Mouse (Mus musculus) retina, embryonic 14.5 days (tissue): ENCODE measurements around the gene Ltn1.

Experiments
- DNase-seq: peaks from one replicate; pipeline ENCODE4 v3.0.0-alpha.2; 2015; ENCODE audit warnings: low spot score

Ltn1 gene

DNA sequence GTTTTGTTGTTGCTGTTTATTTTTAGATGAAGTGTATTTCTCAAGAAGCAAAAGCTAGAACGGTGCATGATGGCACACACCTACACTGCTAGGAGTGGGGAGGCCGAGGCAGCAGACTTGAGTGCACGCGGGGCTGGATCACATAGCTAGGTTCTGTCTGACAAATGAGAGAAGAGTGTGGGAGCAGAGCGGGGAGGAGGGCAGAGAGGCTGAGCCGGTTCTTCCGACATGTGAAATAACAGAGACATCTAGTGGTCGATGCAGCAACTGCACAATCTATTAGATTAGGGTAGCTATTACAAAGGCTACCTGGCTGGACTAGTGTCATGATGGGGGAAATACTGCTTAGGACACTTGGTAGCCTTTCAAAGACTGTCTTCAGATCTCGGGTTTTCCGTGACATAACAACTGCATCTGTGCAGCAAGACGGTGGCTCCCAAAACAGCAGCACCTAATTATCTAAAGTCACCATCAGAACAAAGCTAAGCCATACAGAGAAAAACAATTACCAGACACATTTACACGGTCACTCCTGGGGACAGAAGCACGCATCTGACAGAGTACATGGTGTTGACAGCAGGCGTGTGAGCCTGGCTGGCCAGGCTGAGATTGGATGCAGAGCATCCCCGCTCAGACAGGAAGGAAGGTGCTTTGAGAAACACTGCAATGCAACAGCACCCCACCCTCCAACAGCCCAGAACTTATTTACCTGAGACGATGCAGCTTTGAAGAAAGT lies 38.4 kb downstream of the Ltn1 start:
- DNase-seq, result peak; percentile 81

DNA sequence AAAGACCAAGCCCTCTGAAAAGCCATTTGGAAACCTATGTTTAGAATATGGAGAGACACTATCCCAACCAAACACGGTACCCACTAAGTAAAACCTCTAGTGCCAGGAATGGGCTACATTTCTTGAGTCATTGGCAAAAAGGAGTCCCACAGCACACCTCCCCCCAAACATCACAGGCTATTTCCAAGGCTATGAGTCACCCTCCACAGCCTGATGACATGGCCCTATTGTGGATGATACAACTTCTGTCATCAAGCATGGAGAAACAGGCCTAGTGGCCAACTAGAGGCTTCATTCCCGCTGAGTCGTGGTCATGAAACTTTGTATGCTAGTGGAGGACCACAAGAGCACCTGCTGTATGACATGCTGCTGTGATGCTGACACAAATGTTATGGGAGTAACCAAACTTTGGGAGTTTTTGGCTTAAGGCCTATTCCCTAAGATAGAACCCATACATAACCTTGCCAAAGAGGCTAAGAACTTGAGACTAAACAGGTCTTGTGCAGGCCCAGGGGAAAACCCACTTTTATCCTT lies 44.9 kb downstream of the Ltn1 start:
- no peak for DNase-seq

DNA sequence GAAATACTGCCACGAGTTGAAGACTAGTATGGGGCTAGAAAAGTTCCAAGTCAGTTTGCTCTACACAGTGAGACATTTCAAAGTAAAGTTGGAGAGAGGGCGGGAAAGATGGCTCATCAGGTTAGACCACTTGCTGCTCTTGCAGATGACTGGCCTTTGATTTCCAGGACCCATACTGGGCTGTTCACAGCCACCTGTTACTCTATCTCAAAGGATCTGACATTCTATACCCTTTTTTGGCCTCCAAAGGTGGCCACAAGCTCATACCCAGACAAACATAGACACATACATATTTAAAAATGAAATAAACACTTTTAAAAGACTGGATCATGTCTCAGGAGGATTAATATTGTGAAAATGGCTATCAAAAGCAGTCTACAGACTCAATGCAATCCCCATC lies 48.0 kb downstream of the Ltn1 start:
- DNase-seq, result no peak

DNA sequence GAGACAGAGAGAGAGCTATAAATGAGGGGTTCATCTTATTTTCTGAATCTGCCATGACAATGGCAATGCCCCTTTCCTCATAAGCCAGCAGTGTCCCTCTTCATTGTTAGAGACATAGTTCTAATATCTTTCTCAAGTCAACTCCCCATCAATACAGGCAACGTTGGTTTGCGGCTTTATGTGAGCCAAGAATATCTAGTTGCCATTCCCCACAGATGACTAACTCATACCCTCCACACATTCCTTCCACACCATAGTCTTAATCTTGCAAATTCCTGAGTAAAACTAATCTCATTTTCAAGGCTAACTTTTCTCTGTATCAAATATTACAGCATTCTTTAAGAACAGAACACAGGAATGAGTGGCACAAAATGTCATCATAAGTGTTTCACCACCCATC lies 49.4 kb downstream of the Ltn1 start:
- DNase-seq, result no peak

DNA sequence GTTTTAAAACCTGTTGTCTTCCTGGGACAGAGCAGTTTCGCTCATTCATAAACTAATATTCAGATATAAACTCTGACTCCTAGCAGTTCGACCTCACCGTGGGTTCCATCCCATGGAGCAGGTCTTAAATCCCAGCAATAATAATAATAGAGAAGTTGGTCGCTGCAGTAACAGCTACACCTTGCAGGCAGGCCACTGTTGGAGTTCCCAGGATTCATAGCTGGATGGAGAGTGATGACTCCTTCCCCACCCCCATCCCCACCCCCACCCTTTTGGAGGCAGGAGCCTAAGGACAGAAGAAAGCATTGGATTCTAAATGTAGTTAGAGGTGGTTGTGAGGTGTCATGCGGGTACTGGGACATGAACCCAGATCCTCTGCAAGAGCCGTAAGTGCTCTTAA lies 66.0 kb downstream of the Ltn1 start:
- DNase-seq, result no peak

DNA sequence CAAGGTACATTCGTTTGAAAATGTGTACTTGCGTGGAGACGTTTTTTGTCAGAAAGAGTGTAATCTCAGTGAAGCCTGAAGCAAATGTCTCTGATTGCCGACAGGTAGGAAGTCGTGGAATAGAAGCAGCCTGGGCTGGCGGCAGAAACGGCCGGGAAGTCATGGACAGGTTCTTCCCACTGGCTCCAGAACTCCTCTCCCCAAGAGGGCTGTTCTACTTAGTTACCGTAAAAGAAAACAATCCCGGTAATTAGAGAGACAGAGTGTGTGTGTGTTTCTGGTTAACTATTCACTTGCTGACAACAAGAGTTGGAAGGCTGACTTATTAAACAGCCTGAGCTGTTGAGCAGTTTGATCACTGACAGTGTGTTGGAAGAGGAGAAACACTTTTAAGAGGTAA lies 66.4 kb downstream of the Ltn1 start:
- no peak for DNase-seq

DNA sequence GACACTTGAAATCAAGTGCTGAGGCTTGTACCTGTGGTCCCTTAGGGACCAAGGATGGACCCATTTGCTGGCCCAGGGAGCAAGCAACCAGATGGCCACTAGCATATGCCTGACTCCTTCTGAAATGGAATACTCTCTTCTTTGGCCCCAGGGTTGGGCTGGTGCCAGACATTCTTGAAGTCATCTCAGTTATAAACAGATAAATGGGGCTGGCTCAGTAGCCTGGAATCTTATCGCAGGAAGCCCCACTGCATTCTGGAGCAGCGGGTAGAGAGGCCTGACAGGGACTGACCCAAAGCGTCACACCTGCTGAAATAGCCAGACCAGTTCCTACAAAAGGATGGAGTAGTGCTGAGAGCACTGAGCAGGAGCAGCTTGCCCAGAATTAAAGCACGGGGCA lies 68.2 kb downstream of the Ltn1 start:
- no peak for DNase-seq

DNA sequence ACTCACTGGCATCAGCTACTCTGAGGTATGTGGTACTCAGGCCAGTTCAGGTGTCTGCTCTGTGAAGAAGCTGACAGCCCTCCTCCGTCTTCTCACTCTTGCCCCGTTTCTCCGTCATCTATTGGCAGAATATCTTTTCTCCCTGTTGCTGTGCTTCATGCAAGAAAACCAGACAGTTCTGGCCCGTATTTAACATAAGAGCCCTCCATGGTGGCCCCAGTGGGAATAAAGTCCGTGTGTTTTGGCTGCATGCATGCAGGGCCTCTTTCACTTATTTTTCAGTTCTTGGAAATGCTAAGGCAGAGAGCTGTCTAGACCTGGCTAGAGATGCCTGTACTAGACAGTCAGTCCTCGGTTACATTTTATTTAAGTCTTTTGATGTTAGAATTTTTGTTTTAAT lies 72.3 kb downstream of the Ltn1 start:
- DNase-seq, result no peak

DNA sequence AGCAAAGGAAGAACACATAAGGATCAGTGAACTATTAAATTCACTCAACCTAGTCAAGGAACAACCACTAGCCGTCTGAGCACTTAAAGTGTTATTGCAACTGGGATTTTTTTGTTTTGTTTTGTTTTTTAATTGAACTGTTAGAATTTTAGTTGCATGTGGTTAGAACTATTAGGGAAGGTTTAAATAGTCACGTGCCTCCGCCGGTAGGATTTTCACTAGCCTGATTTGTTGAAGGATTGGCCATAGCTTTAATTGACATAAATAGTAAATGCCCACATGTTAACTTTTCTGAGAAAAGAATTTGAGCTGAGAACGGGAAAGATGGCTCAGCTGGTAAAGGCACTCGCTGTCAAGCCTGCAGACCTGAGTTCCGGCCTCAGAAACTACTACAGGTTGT lies 77.7 kb downstream of the Ltn1 start:
- no peak for DNase-seq

DNA sequence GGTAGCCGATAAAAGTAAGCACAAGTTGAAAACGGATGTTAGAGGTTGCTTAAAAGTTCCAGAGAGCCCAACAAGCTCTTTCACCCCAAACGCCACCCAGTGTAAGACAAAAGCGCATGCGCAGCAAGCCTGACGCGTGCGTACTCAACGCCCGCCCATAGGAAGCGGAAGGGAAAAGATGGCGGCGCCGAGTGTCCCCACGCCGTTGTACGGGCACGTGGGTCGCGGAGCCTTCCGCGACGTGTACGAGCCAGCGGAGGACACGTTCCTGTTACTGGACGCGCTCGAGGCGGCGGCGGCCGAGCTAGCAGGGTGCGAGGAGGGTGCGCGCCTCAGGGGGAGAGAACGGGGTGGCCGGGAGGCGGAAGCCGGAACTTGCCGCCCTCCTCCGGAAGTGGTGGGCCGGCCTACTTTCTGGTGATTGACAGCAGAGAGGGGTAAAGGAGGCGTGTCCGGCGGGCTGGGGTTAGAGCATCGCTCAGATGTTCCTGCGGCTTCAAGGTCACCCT lies 78.3 kb downstream of the Ltn1 start, which contains the start of gene N6amt1:
N6amt1 (plus strand) TSS at position 111 of the 509 bp plus-strand sequence.
- peak; percentile 93 for DNase-seq

DNA sequence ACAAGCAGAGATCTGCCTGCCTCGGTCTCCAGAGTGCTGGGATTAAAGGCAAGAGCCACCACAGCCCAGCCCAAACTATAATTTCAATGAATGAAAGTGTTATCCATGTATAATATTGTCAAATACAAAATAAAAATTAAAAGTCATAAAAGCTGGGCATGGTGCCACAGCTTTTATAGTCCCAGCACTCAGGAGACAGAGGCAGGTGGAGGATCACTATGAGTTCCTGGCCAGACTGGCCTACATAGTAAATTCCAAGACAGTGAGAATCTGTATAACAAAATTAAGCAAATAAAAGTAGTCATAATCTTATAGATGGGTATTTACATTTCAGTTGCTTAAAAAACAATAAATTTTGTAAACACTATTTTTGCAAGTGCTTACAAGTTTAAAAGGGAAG lies 78.8 kb downstream of the Ltn1 start:
- DNase-seq, result no peak

DNA sequence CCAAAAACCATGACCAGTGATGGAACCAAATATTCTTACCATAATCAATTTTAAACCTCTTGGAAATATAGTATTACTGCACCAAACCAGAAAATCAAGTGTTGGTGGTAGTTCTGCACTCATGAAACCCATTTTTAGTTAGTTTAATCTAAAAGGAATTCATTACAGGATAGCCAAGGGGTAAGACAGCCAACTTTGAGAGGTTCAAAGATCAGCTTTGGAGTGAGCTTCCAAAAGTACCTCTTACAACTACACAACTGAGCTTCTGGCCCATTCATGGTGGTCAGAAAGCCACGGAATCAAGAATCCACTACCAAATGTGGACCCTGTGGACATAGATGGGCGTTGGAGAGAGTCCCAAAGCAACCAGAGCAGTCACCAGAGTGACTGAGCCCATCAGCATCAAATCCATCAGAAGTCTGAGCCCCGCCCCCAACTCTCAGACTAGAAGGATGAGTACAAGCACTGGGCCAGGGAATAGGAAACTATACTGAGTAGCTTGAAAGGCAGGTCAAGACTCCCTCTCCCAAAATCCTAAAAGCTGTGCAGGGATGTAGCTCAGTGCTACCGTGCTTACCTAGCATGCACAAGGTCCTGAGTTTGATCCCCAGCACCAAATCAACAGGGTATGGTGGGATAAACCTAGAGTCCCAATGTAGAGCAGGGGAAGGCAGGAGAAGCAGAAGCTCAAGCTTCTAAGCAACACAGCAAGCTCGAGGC lies 80.9 kb downstream of the Ltn1 start:
- DNase-seq, result no peak

DNA sequence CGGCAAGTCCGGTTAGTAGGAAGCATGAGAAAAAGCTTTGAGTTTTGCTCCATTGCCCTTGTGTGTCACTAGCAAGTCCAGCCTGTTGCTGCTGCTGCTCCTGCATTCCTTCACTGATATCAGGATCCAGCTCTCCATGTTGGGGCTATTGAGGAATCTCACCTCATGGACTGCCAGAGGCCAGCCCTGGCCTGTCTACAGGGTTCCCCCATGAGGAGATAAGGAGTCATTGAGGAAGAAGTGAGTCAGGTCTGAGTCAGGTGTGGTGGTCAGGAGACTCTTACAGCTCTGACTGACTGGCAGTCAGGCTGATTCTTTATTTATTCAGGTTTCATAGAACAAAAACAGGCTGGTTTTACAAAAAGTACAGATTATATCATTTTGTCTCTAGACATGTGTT lies 84.3 kb downstream of the Ltn1 start:
- no peak for DNase-seq

DNA sequence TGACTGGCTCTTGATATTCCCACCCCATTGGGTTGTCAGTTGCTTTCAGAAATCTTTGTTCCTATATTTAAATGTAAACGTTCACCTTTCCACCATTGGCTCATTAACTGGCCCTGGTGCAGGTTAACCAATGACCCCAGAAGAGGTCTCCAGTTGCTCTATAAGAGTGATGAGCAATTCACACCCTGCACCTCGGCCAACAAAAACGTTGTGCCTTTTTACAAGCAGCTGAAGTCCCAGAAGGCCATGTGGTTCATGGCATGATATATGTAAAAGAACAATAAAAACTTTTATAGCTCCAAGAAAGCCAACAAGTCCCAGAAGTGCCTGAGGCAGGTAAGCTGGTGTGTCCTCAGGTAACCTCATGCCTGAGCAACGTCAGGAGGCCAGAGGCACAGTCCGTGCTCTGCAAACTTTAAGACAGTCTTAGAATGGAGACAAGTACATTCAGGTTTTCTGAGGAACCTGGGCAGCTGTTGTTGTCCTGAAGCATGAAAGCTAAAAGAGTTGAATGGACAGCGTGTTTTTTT lies 91.3 kb downstream of the Ltn1 start:
- DNase-seq, result no peak

DNA sequence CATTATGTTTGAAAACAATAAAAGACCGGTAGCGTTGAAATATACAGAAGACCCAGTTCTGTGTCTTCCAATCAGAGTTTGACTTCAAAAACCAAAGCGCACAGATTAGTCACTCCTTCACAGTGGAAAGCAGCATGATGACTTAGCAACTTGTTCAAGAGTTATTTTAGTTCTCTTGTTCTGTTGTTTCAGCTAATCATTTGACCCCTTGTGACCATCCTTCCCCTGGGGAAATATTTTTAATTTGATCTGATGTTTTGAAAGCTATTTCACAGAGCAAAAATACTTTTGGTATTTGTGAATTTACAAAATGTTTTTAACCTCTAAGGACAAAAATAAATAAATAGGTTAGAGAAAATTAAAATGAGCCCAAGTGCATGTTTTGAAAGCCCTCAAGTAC lies 97.7 kb downstream of the Ltn1 start:
- DNase-seq, result no peak

DNA sequence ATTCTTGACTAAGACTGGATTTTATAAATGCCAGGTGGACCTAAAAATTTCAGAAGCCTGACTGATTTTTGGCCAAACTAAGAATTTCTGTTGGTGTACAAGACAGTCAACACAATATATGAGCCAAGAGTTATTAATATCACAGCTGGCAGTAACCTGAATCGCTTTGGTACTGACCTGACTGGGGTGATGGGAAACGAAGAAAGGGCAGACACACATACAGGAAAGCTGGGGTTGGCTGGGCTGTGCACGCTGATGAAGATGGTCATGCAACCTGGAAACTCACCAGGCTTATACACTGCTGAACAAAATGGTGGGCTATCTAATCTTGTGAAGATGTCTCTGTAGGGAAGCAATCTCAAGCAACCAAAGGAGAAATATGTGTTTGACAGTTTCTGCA lies 102.4 kb downstream of the Ltn1 start:
- no peak for DNase-seq
